Mouse (Mus musculus): Measurements from ENCODE around the gene Prpf38b. TPM values are rescaled to one million over a fixed set of nuclear protein-coding genes. Genes with fewer than 3 reads are reported as not detected.

Prpf38b gene
- total RNA-seq, 1 experiment: 70.6 TPM

DNA sequence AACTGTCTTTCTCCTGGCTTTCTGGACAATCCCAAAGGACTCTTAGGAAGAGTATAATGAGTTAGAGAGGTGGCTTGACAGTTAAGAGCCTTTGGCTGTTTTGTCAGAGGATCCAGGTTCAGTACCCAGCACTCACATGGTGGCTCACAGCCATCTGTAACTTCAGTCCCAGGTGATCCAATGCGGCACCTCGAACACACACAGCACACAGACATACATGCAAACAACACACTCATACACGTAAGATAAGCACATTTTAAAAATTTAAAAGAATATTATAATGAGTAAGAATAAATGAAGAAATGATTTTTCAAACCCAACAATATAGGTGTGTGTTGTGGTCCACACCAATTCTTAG lies 23.9 kb downstream of the Prpf38b start:
- H3K36me3 ChIP-seq (ENCODE audit: control insufficient read depth, insufficient read depth, low read length, poor library complexity, severe bottlenecking): no peaks in the 10 kb centered on the region
- no peak overlapping the region for H3K27ac ChIP-seq (ENCODE audit: insufficient read depth, low read depth, low read length, poor library complexity, severe bottlenecking)
- no peaks in the 10 kb centered on the region for H3K9me3 ChIP-seq (ENCODE audit: control insufficient read depth, insufficient read depth, low read depth, low read length)
- DNase-seq (ENCODE audit: low read depth, low spot score): no peak
- peaks cover 0 to 9% of the 10 kb centered on the region in 2 experiments; a peak in 1 of 4 replicates for H3K4me1 ChIP-seq (ENCODE audit: control insufficient read depth in 2 of 2, insufficient read depth in 2 of 2, low read length in 2 of 2, poor library complexity in 1 of 2)
- no peak overlapping the region for H3K9ac ChIP-seq (ENCODE audit: insufficient read depth, low read depth, low read length, poor library complexity, severe bottlenecking)
- H3K4me3 ChIP-seq (ENCODE audit: insufficient read depth in 1 of 2, low read depth in 1 of 2, low read length in 2 of 2, poor library complexity in 1 of 2, severe bottlenecking in 1 of 2): no peak overlapping the region
- TF ChIP-seq ZC3H11A (IDR thresholded peaks at IDR 0.05; ENCODE audit: borderline replicate concordance, low read depth, low read length): no peak
- TF ChIP-seq MAFK (IDR thresholded peaks at IDR 0.05; ENCODE audit: insufficient read depth, low read depth, low read length): no peak
- no peak for TF ChIP-seq CHD2 (IDR thresholded peaks at IDR 0.05; ENCODE audit: low read depth, low read length)
- in situ Hi-C loops (cut with MboI; ENCODE audit: low sequenced_read_pairs in 2 of 2, unreplicated experiment in 2 of 2): no loop called here

DNA sequence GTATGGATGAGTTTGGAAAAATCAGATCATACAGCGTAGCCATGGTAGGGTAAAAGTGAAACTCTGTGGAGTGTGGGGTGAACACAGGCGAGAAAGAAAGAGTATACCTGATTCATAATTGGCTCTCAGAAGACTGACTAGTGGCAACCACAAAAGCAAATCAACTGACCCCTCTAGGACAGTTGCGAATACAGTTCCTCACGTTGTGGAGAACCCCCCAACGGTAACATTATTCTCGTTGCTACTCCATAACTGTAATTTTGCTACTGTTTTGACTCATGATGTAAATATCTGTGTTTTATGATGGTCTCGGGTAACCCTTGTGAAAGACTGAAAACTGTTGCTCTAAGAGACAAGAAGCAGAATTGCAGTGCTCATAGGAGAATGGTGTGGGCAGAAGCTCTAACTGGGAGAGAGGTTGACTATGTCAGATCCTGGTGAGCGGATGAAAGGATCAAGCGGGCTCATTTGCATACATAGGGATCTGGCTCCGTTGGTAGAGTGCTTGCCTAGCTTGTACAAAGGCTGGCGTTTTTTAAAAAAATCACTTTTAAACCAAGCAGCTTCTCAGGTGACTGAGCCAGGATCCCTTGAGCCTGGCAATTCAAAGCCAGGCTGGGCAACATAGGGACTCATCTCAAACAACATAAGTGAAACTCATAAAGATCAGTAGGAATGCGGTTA lies 24.5 kb downstream of the Prpf38b start:
- Histone ChIP-seq H3K4me3 (ENCODE audit: insufficient read depth in 1 of 2, low read depth in 1 of 2, low read length in 2 of 2, poor library complexity in 1 of 2, severe bottlenecking in 1 of 2) (no peak overlapping the region), H3K36me3 (ENCODE audit: control insufficient read depth, insufficient read depth, low read length, poor library complexity, severe bottlenecking) (no peaks in the 10 kb centered on the region), H3K9ac (ENCODE audit: insufficient read depth, low read depth, low read length, poor library complexity, severe bottlenecking) (no peak overlapping the region), H3K4me1 (ENCODE audit: control insufficient read depth in 2 of 2, insufficient read depth in 2 of 2, low read length in 2 of 2, poor library complexity in 1 of 2) (peaks cover 0 to 9% of the 10 kb centered on the region in 2 experiments; a peak in 1 of 4 replicates), H3K9me3 (ENCODE audit: control insufficient read depth, insufficient read depth, low read depth, low read length) (no peaks in the 10 kb centered on the region), H3K27ac (ENCODE audit: insufficient read depth, low read depth, low read length, poor library complexity, severe bottlenecking) (no peak overlapping the region)
- no peak for DNase-seq (ENCODE audit: low read depth, low spot score)
- TF ChIP-seq HCFC1 (IDR thresholded peaks at IDR 0.05; ENCODE audit: borderline replicate concordance, insufficient read depth, low read length) (no peak), ZNF384 (IDR thresholded peaks at IDR 0.05; ENCODE audit: low read depth, low read length) (no peak), MAFK (IDR thresholded peaks at IDR 0.05; ENCODE audit: insufficient read depth, low read depth, low read length) (no peak), ZC3H11A (IDR thresholded peaks at IDR 0.05; ENCODE audit: borderline replicate concordance, low read depth, low read length) (no peak), CHD2 (IDR thresholded peaks at IDR 0.05; ENCODE audit: low read depth, low read length) (no peak)
- in situ Hi-C loops (cut with MboI; ENCODE audit: low sequenced_read_pairs in 2 of 2, unreplicated experiment in 2 of 2): no loop called here

DNA sequence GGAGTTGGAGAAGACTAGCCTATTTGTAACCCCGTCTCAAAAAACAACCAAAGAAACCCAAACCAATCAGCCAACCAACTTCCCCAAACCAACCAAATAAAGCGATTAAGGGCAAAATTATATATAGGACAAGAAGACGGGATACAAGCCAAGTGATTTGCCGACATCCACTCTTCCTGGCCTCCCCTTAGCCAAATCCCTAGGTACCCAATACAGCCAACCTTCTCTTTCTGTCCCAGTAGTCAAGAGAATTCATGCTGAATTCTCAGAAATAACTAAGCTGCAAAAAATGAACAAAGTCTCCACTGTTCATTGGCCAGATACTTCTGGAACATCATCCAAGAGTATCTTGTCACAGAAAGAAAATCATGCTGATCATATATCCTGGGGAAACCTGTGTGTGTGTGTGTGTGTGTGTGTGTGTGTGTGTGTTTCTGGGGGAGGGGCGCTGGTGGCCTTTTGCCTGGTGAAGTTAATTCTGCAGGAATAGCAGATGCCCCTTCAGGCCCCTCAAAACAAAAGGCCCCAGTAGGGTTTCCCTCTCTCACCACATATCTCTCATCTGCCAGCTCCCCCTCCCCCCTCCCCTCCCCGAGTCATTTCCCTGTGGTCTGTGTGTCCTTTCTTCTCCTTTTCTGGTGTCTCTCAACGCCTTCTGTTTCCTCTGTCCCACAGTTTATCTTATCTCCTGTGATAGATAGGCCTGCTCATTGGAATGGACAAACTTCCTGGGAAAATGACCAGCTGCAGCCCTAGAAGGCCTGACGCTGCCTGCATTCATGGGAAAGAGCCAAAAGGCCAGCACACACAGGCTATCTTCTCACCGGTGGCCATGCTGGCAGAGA lies 25.6 kb downstream of the Prpf38b start:
- in situ Hi-C loops (cut with MboI; ENCODE audit: low sequenced_read_pairs in 2 of 2, unreplicated experiment in 2 of 2): no loop called here
- no peak overlapping the region for H3K4me3 ChIP-seq (ENCODE audit: insufficient read depth in 1 of 2, low read depth in 1 of 2, low read length in 2 of 2, poor library complexity in 1 of 2, severe bottlenecking in 1 of 2)
- no peak overlapping the region for H3K9ac ChIP-seq (ENCODE audit: insufficient read depth, low read depth, low read length, poor library complexity, severe bottlenecking)
- no peak for DNase-seq (ENCODE audit: low read depth, low spot score)
- no peaks in the 10 kb centered on the region for H3K9me3 ChIP-seq (ENCODE audit: control insufficient read depth, insufficient read depth, low read depth, low read length)
- H3K27ac ChIP-seq (ENCODE audit: insufficient read depth, low read depth, low read length, poor library complexity, severe bottlenecking): no peak overlapping the region
- TF ChIP-seq CHD2 (IDR thresholded peaks at IDR 0.05; ENCODE audit: low read depth, low read length) (no peak), MAFK (IDR thresholded peaks at IDR 0.05; ENCODE audit: insufficient read depth, low read depth, low read length) (no peak), HCFC1 (IDR thresholded peaks at IDR 0.05; ENCODE audit: borderline replicate concordance, insufficient read depth, low read length) (no peak), ZC3H11A (IDR thresholded peaks at IDR 0.05; ENCODE audit: borderline replicate concordance, low read depth, low read length) (no peak), ZNF384 (IDR thresholded peaks at IDR 0.05; ENCODE audit: low read depth, low read length) (no peak)
- peaks cover 0 to 11% of the 10 kb centered on the region in 2 experiments; a peak in 1 of 4 replicates for H3K4me1 ChIP-seq (ENCODE audit: control insufficient read depth in 2 of 2, insufficient read depth in 2 of 2, low read length in 2 of 2, poor library complexity in 1 of 2)
- H3K36me3 ChIP-seq (ENCODE audit: control insufficient read depth, insufficient read depth, low read length, poor library complexity, severe bottlenecking): no peaks in the 10 kb centered on the region

DNA sequence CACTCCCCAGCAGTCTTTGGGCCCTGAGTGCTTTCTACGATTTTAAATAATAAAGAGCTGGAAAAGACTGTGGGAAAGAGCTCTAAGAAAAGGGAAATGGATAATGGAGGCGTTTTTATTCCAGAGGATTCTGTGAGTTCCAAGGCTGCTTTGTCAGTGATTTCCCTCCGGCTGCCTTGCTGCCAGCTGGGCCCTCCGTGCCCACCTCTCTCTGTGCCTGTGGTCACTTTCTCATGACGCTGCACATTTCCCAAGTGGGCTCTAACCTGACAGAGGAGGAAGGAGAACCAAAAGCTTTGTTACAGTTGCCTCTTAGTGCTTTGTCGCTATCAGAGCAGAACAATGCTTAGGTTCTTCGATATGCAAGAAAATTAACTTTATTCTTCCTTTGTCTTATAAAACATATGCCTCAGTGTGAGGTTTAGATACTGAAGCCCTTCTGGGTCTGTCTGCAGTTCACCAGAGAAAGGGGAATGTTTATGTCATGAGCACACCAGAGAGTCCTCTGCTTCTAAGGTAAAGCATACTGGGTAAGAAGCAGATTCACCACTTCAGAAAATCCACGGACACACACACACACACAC lies 26.7 kb downstream of the Prpf38b start:
- TF ChIP-seq CHD2 (IDR thresholded peaks at IDR 0.05; ENCODE audit: low read depth, low read length): no peak
- DNase-seq (ENCODE audit: low read depth, low spot score): no peak
- Histone ChIP-seq H3K4me1 (ENCODE audit: control insufficient read depth in 2 of 2, insufficient read depth in 2 of 2, low read length in 2 of 2, poor library complexity in 1 of 2) (peaks cover 1 to 14% of the 10 kb centered on the region in 2 experiments; a peak in 1 of 4 replicates), H3K27ac (ENCODE audit: insufficient read depth, low read depth, low read length, poor library complexity, severe bottlenecking) (no peak overlapping the region; the same call in 1 of the 2 replicates), H3K9ac (ENCODE audit: insufficient read depth, low read depth, low read length, poor library complexity, severe bottlenecking) (no peak overlapping the region), H3K9me3 (ENCODE audit: control insufficient read depth, insufficient read depth, low read depth, low read length) (no peaks in the 10 kb centered on the region), H3K4me3 (ENCODE audit: insufficient read depth in 1 of 2, low read depth in 1 of 2, low read length in 2 of 2, poor library complexity in 1 of 2, severe bottlenecking in 1 of 2) (no peak overlapping the region), H3K36me3 (ENCODE audit: control insufficient read depth, insufficient read depth, low read length, poor library complexity, severe bottlenecking) (no peaks in the 10 kb centered on the region)
- in situ Hi-C loops (cut with MboI; ENCODE audit: low sequenced_read_pairs in 2 of 2, unreplicated experiment in 2 of 2): no loop called here

All from ES-E14 (cell line).